Mouse (Mus musculus): ENCODE data around the gene Cadm4.
"Not testable (repeated sequence)": the region's sequence is repeated elsewhere in the genome, so short reads cannot be mapped to it uniquely, and the experiment has no call there.

Cadm4 gene

GRCm38 (mm10) chr7:24500929-24501328 lies 19.1 kb downstream of the Cadm4 start:
- peak in 1 of 2 experiments; percentile 50 for DNase-seq (ENCODE audit: low spot score in 2 of 2)

DNA sequence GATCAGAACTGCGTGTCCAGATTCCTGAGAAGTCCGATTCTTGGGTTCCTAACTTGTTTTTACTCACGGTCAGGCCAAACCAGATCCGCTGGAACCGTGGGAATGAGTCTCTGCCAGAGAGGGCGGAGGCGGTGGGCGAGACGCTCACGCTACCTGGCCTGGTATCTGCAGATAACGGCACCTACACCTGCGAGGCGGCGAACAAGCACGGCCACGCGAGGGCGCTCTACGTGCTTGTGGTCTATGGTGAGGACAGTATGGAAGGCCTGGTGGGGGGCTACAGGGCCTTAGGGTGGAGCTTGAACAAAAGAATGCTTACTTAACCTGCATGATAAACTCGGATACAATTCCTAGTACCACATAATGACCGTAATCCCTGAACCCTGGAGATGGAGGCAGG lies 19.7 kb downstream of the Cadm4 start:
- peak in 1 of 2 experiments; percentile 46 for DNase-seq (ENCODE audit: low spot score in 2 of 2)

DNA sequence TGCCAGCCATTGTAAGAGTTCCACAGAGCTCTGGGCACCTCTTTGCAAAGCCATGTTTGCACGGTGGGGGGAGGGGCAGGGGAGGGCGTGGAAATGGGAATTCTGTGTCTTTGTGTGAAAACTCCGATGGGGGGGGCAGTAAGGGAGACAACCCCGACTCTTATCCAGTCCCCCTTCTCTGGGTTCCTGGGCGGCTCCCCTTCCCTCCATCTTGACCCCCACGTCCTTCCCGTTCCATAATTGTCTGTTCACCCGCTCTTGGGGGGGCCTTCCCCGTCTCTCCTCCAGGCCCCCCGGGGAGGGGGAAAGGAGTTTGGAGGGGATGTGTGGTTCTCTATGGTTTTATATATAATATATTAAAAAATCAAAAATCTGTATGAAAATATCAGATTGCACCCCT lies 22.2 kb downstream of the Cadm4 start:
- no peak for DNase-seq (ENCODE audit: low spot score in 2 of 2)

DNA sequence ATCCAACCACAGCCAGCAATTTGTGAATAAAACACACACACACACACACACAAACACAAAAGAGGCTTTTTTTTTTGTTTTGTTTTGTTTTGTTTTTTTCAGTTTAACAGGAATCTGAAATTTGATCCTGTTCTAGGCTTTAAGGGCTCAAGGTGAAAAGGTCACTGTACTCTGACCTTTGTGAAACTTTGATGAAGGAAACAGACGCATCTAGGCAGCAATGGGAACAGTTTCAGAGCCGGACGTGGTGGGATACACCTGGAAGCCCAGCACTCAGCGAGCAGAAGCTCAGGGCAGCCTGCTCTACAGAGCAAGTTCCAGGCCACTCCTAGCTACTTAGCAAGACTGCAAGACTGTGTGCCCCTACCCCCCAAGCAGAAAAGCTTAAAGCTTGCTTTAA lies 23.0 kb downstream of the Cadm4 start:
- no peak for DNase-seq (ENCODE audit: low spot score in 2 of 2)

DNA sequence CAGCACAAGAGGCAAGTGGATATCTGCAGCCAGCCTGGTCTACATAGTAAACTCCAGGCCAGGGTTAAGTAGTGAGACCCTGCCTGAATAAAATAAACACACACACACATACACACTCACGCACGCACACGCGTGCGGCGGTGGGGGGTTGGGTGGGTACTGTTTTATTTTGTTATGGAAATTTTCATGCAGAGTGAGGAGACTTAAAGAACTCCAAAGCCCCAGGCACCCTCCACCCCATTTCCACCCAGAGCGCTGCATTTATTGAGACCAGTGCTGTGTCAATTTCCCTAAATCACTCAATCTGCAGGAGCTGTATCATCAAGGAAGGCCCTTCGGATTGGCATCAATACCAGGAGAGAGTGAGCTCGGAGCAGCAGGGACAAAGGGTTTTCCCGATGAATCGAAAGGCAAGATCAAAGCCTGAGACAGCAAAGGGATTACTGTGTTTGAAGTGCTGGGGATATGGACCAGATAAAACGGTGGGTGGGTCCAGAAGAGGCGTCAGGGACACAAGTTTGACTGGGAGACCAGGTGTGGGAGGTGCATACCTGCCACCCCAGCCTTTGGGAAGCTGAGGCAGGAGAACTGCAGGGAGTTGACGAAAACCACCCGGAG lies 23.7 kb downstream of the Cadm4 start:
- DNase-seq (ENCODE audit: low spot score in 2 of 2), result no peak

GRCm38 (mm10) chr7:24506065-24506459 lies 24.2 kb downstream of the Cadm4 start:
- no peak for DNase-seq (ENCODE audit: low spot score in 2 of 2)

DNA sequence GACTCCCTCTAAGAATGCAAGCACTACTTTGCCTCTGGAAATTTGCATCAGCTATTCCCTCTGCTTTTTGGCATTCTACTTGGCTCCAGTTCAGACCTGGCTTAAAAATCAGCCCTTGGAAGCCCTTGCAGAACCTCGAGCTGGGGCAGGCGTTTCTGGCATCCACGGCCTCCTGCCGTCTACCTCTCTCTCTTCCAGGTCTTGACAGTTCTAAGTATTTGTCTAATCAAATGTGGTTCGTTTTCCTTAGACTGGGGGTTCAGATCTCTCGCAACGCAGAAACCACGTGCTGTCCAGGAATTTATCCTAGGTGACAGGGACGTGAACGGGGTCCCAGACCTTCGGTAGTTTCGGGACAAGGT lies 24.6 kb downstream of the Cadm4 start:
- DNase-seq (ENCODE audit: low spot score in 2 of 2), result peak in 1 of 2 experiments; percentile 64

DNA sequence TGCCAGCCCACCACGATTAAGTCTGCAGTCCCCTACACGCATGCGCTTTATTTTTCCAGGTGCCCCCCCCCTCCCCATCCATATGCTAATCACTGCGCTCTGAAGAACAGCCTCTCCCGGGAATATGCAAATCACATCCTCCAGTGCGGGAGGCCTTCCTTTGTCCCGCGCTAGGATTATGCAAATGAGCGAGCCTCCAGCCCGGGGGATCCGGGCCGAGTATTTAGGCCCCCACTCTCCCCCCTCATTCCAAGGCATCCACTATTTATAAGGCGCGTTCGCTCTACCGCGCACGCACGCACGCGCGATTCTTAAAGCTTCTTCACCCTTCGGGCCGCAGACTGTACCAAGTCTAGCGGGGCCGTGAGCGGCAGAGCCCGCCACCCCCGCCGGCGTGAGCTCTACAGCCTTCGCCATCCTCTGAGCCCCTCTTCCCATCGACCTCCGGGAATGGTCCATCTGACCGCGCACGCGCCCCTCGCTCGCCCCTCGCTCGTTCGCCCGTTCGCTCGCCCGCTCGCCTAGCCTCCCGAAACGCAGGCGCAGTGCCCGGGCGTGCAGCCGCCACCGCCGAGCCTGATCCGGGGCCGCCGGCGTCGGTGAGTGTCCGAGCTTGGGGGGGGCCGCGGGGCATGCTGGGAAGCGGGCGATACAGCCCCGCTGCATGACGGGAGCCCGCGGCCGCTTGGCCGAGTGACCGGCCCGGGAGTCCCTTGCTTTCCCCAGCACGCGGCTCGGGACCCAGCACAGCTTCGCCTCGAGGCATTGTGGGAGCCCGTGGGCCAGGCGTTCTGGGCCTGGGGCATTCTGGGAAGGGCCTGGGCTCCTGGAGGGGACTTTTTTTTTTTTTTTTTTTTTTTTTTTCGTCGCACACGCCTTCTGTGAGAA lies 25.3 kb downstream of the Cadm4 start, which contains the start of gene Zfp428:
TSS of gene Zfp428 (plus strand) at position 169 of the 888 bp plus-strand sequence.
- DNase-seq (ENCODE audit: low spot score in 2 of 2), result peak; percentile 70 to 89

- DNase-seq (ENCODE audit: low spot score in 2 of 2), result peak in 1 of 2 experiments; percentile 38
Observed at GRCm38 (mm10) chr7:24507726-24508114, 25.9 kb downstream of the Cadm4 start.

- DNase-seq (ENCODE audit: low spot score in 2 of 2), result no peak
Observed at GRCm38 (mm10) chr7:24512355-24512754, 30.5 kb downstream of the Cadm4 start, which contains the start of gene AC161166.1. Gene AC161166.1, minus strand, starts transcription at chr7:24512455.

DNA sequence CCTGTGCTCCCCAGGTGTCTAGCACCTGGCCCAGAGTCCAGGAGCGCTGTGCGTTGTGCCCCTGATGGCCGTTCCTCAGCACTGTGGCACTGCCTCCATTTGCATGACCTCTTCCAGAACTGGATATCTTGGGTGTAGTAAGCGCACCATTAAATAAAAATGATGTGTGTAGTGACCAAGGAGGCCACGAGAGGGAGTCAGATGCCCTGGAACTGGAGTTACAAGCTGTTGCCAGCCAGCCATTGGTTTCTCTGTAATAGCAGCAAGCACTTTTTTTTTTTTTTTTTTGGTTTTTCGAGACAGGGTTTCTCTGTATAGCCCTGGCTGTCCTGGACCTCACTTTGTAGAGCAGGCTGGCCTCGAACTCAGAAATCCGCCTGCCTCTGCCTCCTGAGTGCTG lies 34.5 kb downstream of the Cadm4 start:
- peak in 1 of 2 experiments; percentile 43 for DNase-seq (ENCODE audit: low spot score in 2 of 2)

DNA sequence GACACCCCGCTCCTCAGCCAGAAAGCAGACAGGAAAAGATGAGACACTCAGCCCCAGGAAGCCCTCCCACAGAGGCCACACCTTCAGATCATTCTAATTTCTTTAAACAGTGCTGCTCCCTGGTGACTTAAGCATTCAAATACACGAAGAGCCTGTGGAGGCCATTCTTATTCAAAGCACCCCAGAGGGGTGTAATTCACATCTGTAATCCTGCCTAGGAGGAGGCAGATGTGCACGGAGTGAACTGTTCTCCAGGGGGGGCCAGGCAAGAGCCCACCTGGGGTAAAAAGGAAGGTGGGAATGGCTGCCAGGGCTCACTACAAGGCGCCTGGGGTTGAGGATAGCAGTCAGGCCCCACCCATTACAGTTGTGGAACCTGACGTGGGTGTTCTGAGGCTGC lies 35.3 kb downstream of the Cadm4 start:
- DNase-seq (ENCODE audit: low spot score in 2 of 2), result no peak

- DNase-seq (ENCODE audit: low spot score in 2 of 2), result no peak
Observed at GRCm38 (mm10) chr7:24517654-24518053, 35.8 kb downstream of the Cadm4 start.

GRCm38 (mm10) chr7:24519130-24519529 lies 37.3 kb downstream of the Cadm4 start:
- no peak for DNase-seq (ENCODE audit: low spot score in 2 of 2)

- not testable (repeated sequence) for DNase-seq (ENCODE audit: low spot score in 2 of 2)
Observed at GRCm38 (mm10) chr7:24520054-24520453, 38.2 kb downstream of the Cadm4 start.

GRCm38 (mm10) chr7:24522805-24523204 lies 41.0 kb downstream of the Cadm4 start:
- no peak for DNase-seq (ENCODE audit: low spot score in 2 of 2)

DNA sequence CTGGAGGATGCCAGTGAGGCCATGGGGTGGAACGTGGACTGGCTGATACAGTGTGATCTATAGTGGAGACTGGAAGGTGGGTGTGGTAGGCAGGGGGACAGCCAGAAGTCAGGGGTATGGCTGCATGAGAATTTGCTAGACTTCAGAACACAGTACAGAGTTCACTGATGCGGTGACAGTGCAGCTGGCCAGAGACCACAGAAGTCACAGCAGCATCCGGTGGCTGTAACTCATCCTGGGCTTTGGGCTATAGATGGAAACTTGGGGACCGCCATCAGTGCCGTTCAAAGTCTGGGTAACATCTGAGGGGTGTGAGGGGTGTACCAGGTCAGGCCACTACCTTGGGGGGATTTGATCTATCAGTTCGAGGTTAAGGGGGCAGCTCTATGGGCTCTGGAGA lies 41.9 kb downstream of the Cadm4 start:
- DNase-seq (ENCODE audit: low spot score in 2 of 2), result no peak

DNA sequence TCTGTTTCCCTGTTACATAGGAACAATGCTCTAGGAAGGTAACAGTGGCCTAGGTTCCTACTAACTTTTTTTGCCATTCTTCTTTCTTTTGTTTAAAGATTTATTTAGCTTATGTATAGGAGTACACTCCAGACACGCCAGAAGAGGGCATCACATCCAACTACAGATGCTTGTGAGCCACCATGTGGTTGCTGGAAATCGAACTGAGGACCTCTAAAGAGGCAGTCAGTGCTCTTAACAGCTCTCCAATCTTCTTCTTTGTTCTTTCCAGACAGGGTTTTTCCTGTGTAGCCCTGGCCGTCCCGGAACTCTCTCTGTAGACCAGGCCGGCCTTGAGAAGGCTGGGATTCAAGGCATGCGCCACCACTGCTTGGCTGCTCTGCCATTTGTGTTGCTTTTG lies 43.2 kb downstream of the Cadm4 start:
- DNase-seq (ENCODE audit: low spot score in 2 of 2), result no peak

- no peak for DNase-seq (ENCODE audit: low spot score in 2 of 2)
Observed at GRCm38 (mm10) chr7:24525686-24526420, 44.0 kb downstream of the Cadm4 start.

GRCm38 (mm10) chr7:24528861-24529260 lies 47.0 kb downstream of the Cadm4 start:
- DNase-seq (ENCODE audit: low spot score in 2 of 2), result no peak

DNA sequence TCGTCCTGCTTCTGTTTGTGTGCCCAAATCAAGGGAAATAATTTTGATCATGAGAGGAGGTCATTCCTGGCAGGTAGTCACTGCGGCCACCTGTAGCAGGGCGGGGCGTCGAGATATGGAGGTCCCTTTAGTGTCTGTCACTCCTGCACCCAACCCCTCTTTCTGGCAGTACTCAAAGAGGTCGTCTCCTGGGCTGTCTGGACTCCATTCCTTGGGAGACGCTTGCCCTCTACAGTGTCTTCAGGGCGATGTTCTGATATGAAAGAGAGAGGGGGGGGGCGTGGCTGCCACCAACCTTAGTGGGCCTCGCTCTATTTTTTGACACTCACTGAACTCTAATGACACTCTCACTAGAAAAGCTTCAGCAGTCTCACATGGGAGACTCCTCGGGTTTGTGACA lies 47.8 kb downstream of the Cadm4 start:
- peak in 1 of 2 experiments; percentile 19 for DNase-seq (ENCODE audit: low spot score in 2 of 2)

Data from cerebellum, postnatal 4 days (tissue).